Mouse (Mus musculus) liver, embryonic 16.5 days (tissue): Measurements from ENCODE around the gene Hs3st5. TPM values are rescaled to one million over a fixed set of nuclear protein-coding genes. Genes with fewer than 3 reads are reported as not detected.

ENCODE experiments used
- ATAC-seq: fragments of 200-750 bp; cut with Nextera tagmentation; 2 replicates; pipeline ENCODE4 v1.8.0; 2017; ENCODE audit warnings: low read depth, mild to moderate bottlenecking, moderate number of reproducible peaks, moderate library complexity
- H3K27ac ChIP-seq: fragments of 300-500 bp; sonication (generic); 2 replicates; pipeline ENCODE4 v1.5.1; 2014; ENCODE audit warnings: mild to moderate bottlenecking, low read length
- H3K27me3 ChIP-seq: fragments of 300-500 bp; sonication (generic); 2 replicates; pipeline ENCODE4 v1.6.1; 2014; ENCODE audit warnings: low read depth, low read length, mixed read lengths; ENCODE audit not compliant: control insufficient read depth, insufficient read depth
- H3K36me3 ChIP-seq: fragments of 300-500 bp; sonication (generic); 2 replicates; pipeline ENCODE4 v1.6.1; 2014; ENCODE audit warnings: mild to moderate bottlenecking; ENCODE audit not compliant: control insufficient read depth, insufficient read depth
- H3K4me1 ChIP-seq: fragments of 300-500 bp; sonication (generic); 2 replicates; pipeline ENCODE4 v1.6.1; 2014; ENCODE audit warnings: low read depth, low read length, mixed read lengths; ENCODE audit not compliant: control insufficient read depth
- H3K4me2 ChIP-seq: fragments of 300-500 bp; sonication (generic); 2 replicates; pipeline ENCODE4 v1.6.1; 2014; ENCODE audit warnings: low read depth, low read length, mixed read lengths
- H3K4me3 ChIP-seq: fragments of 300-500 bp; sonication (generic); 2 replicates; pipeline ENCODE4 v1.5.1; 2014; ENCODE audit warnings: low read depth, mild to moderate bottlenecking, low read length
- H3K9ac ChIP-seq: fragments of 300-500 bp; sonication (generic); 2 replicates; pipeline ENCODE4 v1.6.1; 2014; ENCODE audit warnings: low read depth, low read length
- H3K9me3 ChIP-seq: fragments of 300-500 bp; sonication (generic); replicated peaks from 2 replicates; pipeline ENCODE4 v1.6.1; 2016; ENCODE audit warnings: low read length; ENCODE audit not compliant: control insufficient read depth
- WGBS: fragments of 180-500 bp; shearing (Covaris S2); extraction: QIAGEN DNeasy Blood & Tissue Kit; methylation state at CpG from one replicate; pipeline ENCODE4 v1.1.7; 2014; ENCODE audit not compliant: insufficient replicate concordance; 5-methylcytosine and 5-hydroxymethylcytosine counted together
- polyA plus RNA-seq: library from polyadenylated mRNA; unstranded; fragments of >200 nt; fragmentation: Nextera tagmentation; extraction: Ambion mirVana; gene quantifications from 2 replicates; pipeline ENCODE4 v1.2.1, GENCODE M21; 2015

The Hs3st5 gene
- polyA plus RNA-seq, 1 experiment from 2014 or later: 0.05 TPM

DNA sequence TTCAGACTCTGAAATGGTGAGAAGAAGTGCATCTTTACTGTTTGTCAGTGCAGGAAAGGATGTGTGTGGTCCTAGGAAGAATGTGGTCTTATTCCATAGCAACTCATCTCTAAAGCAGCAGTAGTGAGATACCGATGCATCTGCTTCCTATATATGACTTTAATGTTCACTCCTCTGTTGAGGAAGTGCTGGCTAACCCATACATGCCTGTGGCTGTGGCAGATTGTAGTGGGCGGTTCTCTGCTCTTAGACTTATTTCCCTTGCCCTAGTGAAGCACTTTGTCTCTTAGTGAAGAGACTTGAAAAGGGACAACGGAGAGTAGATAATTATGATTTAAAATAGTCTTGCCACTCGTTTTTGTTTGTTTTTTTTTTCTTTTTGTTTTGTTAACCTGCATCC lies 47.4 kb downstream of the Hs3st5 start:
- H3K4me1 ChIP-seq: no peaks in the 10 kb centered on the region
- H3K4me3 ChIP-seq: no peak overlapping the region
- no peaks in the 10 kb centered on the region for H3K36me3 ChIP-seq
- H3K4me2 ChIP-seq: no peak overlapping the region
- H3K27me3 ChIP-seq: no peaks in the 10 kb centered on the region
- no peak for ATAC-seq
- no peaks in the 10 kb centered on the region for H3K9me3 ChIP-seq
- H3K27ac ChIP-seq: no peak overlapping the region
- H3K9ac ChIP-seq: no peak overlapping the region
- WGBS: 29% methylated on average over 4 of the region's 4 CpGs

GRCm38 (mm10) chr10:36554941-36555888 lies 48.6 kb downstream of the Hs3st5 start:
- Histone ChIP-seq H3K4me3 (no peak overlapping the region), H3K27ac (no peak overlapping the region), H3K4me1 (no peaks in the 10 kb centered on the region), H3K27me3 (no peaks in the 10 kb centered on the region), H3K4me2 (no peak overlapping the region), H3K9ac (no peak overlapping the region), H3K9me3 (no peaks in the 10 kb centered on the region), H3K36me3 (no peaks in the 10 kb centered on the region)
- WGBS: 42% methylated on average over 6 of the region's 6 CpGs
- no peak for ATAC-seq

DNA sequence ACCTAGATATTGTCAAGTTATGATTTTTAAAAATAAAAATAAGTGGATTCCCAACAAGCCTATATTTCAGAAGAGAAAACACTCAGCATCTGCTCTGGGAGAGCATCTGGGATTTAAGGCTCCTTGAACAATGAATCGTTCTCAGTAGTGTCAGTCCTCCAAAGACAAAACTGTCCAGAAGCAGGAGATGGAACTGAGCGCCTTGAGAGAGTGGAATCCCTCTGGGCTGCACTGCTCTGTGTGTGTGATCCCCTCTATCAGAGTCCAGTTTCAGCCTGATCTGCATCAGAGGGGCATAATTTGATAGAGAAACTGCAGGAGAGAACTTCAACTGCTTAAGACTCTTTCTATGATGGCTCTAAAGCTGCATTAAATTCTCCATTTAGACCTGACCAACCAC lies 49.5 kb downstream of the Hs3st5 start:
- no peaks in the 10 kb centered on the region for H3K4me1 ChIP-seq
- no peak overlapping the region for H3K4me3 ChIP-seq
- H3K4me2 ChIP-seq: no peak overlapping the region
- ATAC-seq: no peak
- H3K27me3 ChIP-seq: no peaks in the 10 kb centered on the region
- H3K36me3 ChIP-seq: no peaks in the 10 kb centered on the region
- 57% methylated on average over 2 of the region's 2 CpGs for WGBS
- H3K9me3 ChIP-seq: no peaks in the 10 kb centered on the region
- H3K27ac ChIP-seq: no peak overlapping the region
- no peak overlapping the region for H3K9ac ChIP-seq

DNA sequence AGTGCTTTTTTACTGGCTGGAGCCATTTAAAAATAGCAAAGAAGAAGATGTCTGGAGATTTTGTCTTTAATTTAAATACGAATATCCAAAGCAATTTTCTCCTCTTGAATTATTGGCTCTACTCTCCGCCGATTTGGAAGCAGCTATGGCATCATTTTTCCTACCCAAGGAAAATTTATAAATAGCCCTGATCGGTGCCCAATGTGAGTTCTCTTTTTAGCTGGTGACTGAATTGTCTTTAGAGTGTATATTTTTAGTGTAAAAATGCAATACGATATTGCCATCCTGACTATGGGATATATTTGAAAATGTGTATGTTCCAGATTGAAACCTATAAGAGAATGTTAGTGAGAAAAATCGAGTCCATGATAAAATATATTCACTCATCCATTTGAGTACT lies 51.1 kb downstream of the Hs3st5 start:
- Histone ChIP-seq H3K27me3 (no peaks in the 10 kb centered on the region), H3K4me3 (no peak overlapping the region), H3K36me3 (no peaks in the 10 kb centered on the region), H3K4me1 (no peaks in the 10 kb centered on the region), H3K27ac (no peak overlapping the region), H3K4me2 (no peak overlapping the region), H3K9me3 (no peaks in the 10 kb centered on the region), H3K9ac (no peak overlapping the region)
- ATAC-seq: no peak
- WGBS: 56% methylated on average over 6 of the region's 6 CpGs

- no peaks in the 10 kb centered on the region for H3K4me1 ChIP-seq
- H3K4me2 ChIP-seq: no peak overlapping the region
- no peak overlapping the region for H3K4me3 ChIP-seq
- H3K9me3 ChIP-seq: no peaks in the 10 kb centered on the region
- WGBS: 60% methylated on average over 5 of the region's 5 CpGs
- no peaks in the 10 kb centered on the region for H3K36me3 ChIP-seq
- H3K9ac ChIP-seq: no peak overlapping the region
- no peak overlapping the region for H3K27ac ChIP-seq
- H3K27me3 ChIP-seq: no peaks in the 10 kb centered on the region
- no peak for ATAC-seq
Observed at GRCm38 (mm10) chr10:36558736-36559135, 52.1 kb downstream of the Hs3st5 start.

- Histone ChIP-seq H3K9me3 (no peaks in the 10 kb centered on the region), H3K36me3 (no peaks in the 10 kb centered on the region), H3K4me1 (no peaks in the 10 kb centered on the region), H3K27me3 (no peaks in the 10 kb centered on the region), H3K4me3 (no peak overlapping the region), H3K9ac (no peak overlapping the region), H3K4me2 (no peak overlapping the region), H3K27ac (no peak overlapping the region)
- ATAC-seq: no peak
- WGBS: 25% methylated on average over 2 of the region's 2 CpGs
Observed at GRCm38 (mm10) chr10:36567258-36567657, 60.6 kb downstream of the Hs3st5 start.

GRCm38 (mm10) chr10:36572540-36572939 lies 65.9 kb downstream of the Hs3st5 start:
- H3K9me3 ChIP-seq: no peaks in the 10 kb centered on the region
- H3K4me3 ChIP-seq: no peak overlapping the region
- no peak for ATAC-seq
- no peaks in the 10 kb centered on the region for H3K4me1 ChIP-seq
- H3K9ac ChIP-seq: no peak overlapping the region
- 54% methylated on average over 3 of the region's 3 CpGs for whole genome bisulfite sequencing
- H3K4me2 ChIP-seq: no peak overlapping the region
- H3K27me3 ChIP-seq: no peaks in the 10 kb centered on the region
- H3K36me3 ChIP-seq: no peaks in the 10 kb centered on the region
- no peak overlapping the region for H3K27ac ChIP-seq

DNA sequence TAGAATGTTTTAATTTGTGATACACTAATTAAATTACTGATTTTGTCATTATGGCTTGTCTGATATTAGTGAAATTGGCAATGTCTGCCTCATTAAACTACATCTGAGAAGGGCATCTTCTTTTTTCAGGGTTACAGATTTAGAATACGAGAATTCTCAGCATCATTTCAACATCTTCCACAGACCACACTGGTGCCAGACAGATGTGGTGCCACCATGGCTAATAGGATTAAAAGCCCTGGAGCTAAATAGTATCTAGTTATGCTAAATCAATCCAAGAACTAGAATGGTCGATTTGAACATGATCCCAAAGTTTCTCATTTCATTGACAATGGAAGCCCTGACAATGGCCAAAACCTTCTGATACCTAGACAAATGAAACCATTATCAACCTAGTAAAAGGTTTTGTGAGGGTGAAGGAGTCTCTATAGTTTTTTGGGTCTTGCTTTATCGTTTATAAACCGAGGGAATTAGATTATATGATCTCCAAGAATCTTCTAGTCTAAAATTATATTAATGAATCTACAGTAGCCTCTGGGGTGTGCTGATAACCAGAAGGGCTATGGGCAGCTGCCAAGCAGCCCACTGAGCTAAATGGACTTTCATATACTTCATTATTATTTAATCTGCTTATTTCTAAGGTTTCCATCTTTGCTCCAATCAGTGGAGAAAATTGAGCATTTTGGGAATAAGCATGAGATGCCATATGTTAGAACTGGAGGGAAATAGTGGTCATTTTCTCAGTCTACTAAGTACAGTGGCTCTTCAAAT lies 71.9 kb downstream of the Hs3st5 start:
- Histone ChIP-seq H3K9ac (no peak overlapping the region), H3K27me3 (no peaks in the 10 kb centered on the region), H3K9me3 (no peaks in the 10 kb centered on the region), H3K4me2 (no peak overlapping the region), H3K4me1 (no peaks in the 10 kb centered on the region), H3K4me3 (no peak overlapping the region), H3K36me3 (no peaks in the 10 kb centered on the region), H3K27ac (no peak overlapping the region)
- ATAC-seq: no peak
- 40% methylated on average over 4 of the region's 4 CpGs for WGBS

GRCm38 (mm10) chr10:36610400-36610799 lies 103.8 kb downstream of the Hs3st5 start:
- Histone ChIP-seq H3K4me3 (no peak overlapping the region), H3K36me3 (no peaks in the 10 kb centered on the region), H3K9me3 (no peaks in the 10 kb centered on the region), H3K27ac (no peak overlapping the region), H3K4me1 (no peaks in the 10 kb centered on the region), H3K4me2 (no peak overlapping the region), H3K9ac (no peak overlapping the region), H3K27me3 (no peaks in the 10 kb centered on the region)
- 63% methylated on average over 1 of the region's 1 CpGs for WGBS
- ATAC-seq: no peak
